Mouse (Mus musculus) layer of hippocampus, adult 6 months (tissue): ENCODE results near the gene Zfp511. TPM values are rescaled to one million over a fixed set of nuclear protein-coding genes. Genes with fewer than 3 reads are reported as not detected.

Experiments
- long read RNA-seq, 2 experiments: library from polyadenylated mRNA; unstranded; transcript quantifications; one replicate each; pipeline ENCODE4 v2.0.0; 2019 to 2020
- microRNA-seq: library from miRNA; unstranded; fragments of <30 nt; microRNA quantifications from one replicate; pipeline ENCODE4 v1.2.0, GENCODE M21; 2020
- polyA plus RNA-seq: library from polyadenylated mRNA; unstranded; fragments of <200 nt; fragmentation: Nextera tagmentation; gene quantifications from 2 replicates; pipeline ENCODE4 v1.2.3, GENCODE M21; 2021

Zfp511 gene
- 40.0 and 45.8 TPM in 2 replicates for polyA plus RNA-seq
- long read RNA-seq, experiment 1, transcript Zfp511-201 (6 exons, 1,076 nt), result major isoform, 23 of 37 reads
- long read RNA-seq, experiment 1, partial matches to known transcripts, result 4 of 37 reads
- long read RNA-seq, experiment 1, other reads (novel, unspliced or antisense), result 10 of 37 reads
- long read RNA-seq, experiment 2, transcript Zfp511-201 (6 exons, 1,076 nt), result major isoform, 20 of 40 reads
- long read RNA-seq, experiment 2, transcript Zfp511-204 (5 exons, 1,757 nt), result minor isoform, 6 of 40 reads
- long read RNA-seq, experiment 2, partial matches to known transcripts, result 3 of 40 reads
- long read RNA-seq, experiment 2, other reads (novel, unspliced or antisense), result 11 of 40 reads

GRCm38 (mm10) chr7:140036281-140037170, at the start of gene Zfp511, which contains the start of gene Tubgcp2:
Zfp511 (plus strand) TSS chr7:140036391.
Tubgcp2 (minus strand) TSS chr7:140036669.

DNA sequence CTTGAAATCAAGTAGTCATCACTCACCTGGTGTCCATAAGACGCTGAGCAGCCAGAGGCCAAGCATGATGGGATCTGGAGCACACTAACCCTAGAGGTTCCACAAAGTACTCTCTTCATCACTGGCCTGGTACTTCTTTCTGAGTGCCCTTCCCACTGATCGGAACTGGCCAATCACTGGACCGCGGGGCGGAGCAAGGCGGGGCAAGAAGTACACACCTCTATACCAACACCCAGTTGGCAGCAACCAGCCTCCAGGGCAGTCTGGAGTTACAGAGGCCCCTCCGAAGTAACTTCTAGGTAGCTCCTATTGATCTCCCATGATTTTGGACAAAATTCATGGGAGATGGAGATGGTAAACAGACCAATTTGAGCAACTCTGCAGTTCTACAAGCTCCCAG, 43.8 kb upstream of the Zfp511 start, which contains the start of gene Adam8:
Gene Adam8, minus strand, starts transcription at position 157 of the 400 bp plus-strand sequence.

GRCm38 (mm10) chr7:140048361-140049114, 12.3 kb downstream of the Zfp511 start, which contains the start of gene Msx3:
Msx3 (minus strand) TSS chr7:140049089.

DNA sequence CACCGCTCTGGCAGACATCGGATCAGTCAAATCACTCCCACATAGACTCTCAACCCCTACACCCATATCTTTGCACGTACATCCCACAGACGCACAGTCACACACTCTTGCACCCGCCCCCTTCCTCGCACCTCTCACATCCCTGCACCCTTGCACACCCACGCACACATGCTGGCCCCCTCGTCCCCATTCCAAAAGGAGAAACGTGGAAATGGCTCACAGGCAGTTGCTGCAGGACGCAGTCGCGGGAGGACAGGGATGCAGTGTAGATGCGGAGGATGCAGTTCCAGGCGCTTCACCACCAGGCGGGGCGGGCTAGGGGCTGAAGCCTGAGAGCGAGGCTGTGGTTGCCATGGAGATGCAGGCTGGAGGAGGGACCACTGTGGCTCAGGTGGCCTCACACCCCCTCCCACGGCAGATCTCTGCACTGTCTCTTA, 46.1 kb downstream of the Zfp511 start, which contains the start of gene Caly:
Gene Caly, minus strand, starts transcription at position 307 of the 437 bp plus-strand sequence.

Small RNAs within 50 kb of the gene (microRNA-seq; reads per million reads assigned to microRNA genes)
- 1.5 reads per million for gene Mir7062

Other genes starting within 250 kb of the Zfp511 start
- gene Adgra1, start 202.2 kb upstream of the Zfp511 start, polyA plus RNA-seq, result 42.6 and 54.1 TPM in 2 replicates
- gene Kndc1, start 141.7 kb upstream of the Zfp511 start, polyA plus RNA-seq, result 22.3 and 30.2 TPM in 2 replicates
- not detected in 2 replicates for gene Utf1, start 92.6 kb upstream of the Zfp511 start, polyA plus RNA-seq
- gene 6430531B16Rik, start 57.6 kb upstream of the Zfp511 start, polyA plus RNA-seq, result 1.6 TPM in 2 replicates
- 0.29 and 0.54 TPM in 2 replicates for gene Adam8, start 43.8 kb upstream of the Zfp511 start, polyA plus RNA-seq
- gene Tubgcp2, start 278 bp downstream of the Zfp511 start, polyA plus RNA-seq, result 31.6 and 34.4 TPM in 2 replicates
- gene Msx3, start 12.7 kb downstream of the Zfp511 start, polyA plus RNA-seq, result not detected in 2 replicates
- 701 and 786 TPM in 2 replicates for gene Caly, start 46.2 kb downstream of the Zfp511 start, polyA plus RNA-seq
- not detected in 2 replicates for gene Prap1, start 57.0 kb downstream of the Zfp511 start, polyA plus RNA-seq
- 107 and 108 TPM in 2 replicates for gene Fuom, start 66.0 kb downstream of the Zfp511 start, polyA plus RNA-seq
- 3.4 and 4.2 TPM in 2 replicates for gene Paox, start 79.4 kb downstream of the Zfp511 start, polyA plus RNA-seq
- 139 and 145 TPM in 2 replicates for gene Echs1, start 80.1 kb downstream of the Zfp511 start, polyA plus RNA-seq
- 46.4 and 48.4 TPM in 2 replicates for gene Mtg1, start 101.2 kb downstream of the Zfp511 start, polyA plus RNA-seq
- gene Sprn, start 118.5 kb downstream of the Zfp511 start, polyA plus RNA-seq, result 66.3 and 73.0 TPM in 2 replicates
- gene Olfr522, start 128.4 kb downstream of the Zfp511 start, polyA plus RNA-seq, result not detected in 2 replicates
- not detected in 2 replicates for gene Olfr523, start 136.8 kb downstream of the Zfp511 start, polyA plus RNA-seq
- not detected in 2 replicates for gene Olfr524, start 169.6 kb downstream of the Zfp511 start, polyA plus RNA-seq
- 0.06 and 0.10 TPM in 2 replicates for gene Cd163l1, start 181.9 kb downstream of the Zfp511 start, polyA plus RNA-seq
- 0.09 TPM in 1 of 2 replicates, not detected in the other for gene 5830411N06Rik, start 210.9 kb downstream of the Zfp511 start, polyA plus RNA-seq